Mouse (Mus musculus) gastrocnemius, adult 2 months (tissue): ENCODE data around the gene Sowaha. TPM values are rescaled to one million over a fixed set of nuclear protein-coding genes. Genes with fewer than 3 reads are reported as not detected.

Experiments
- DNase-seq: peaks from one replicate; pipeline ENCODE4 v3.0.0; 2022
- H3K27ac ChIP-seq: fragments of 200-600 bp; 2 replicates; pipeline ENCODE4 v1.8.1; 2022; ENCODE audit warnings: mild to moderate bottlenecking
- H3K4me3 ChIP-seq: fragments of 200-600 bp; 2 replicates; pipeline ENCODE4 v1.8.1; 2022; ENCODE audit warnings: mild to moderate bottlenecking, moderate library complexity
- CTCF ChIP-seq: fragments of 200-600 bp; IDR thresholded peaks from 2 replicates; pipeline ENCODE4 v1.8.1; 2022; ENCODE audit warnings: antibody characterized with exemption, mild to moderate bottlenecking, moderate library complexity
- intact Hi-C: fragments of 180-260 bp; cut with DNase I; formaldehyde crosslinking; loops from one replicate; pipeline ENCODE4 v1.15.1; 2025
- total RNA-seq, 2 experiments: library from RNA; stranded (reverse); gene quantifications; 2 replicates each; pipeline ENCODE4 v1.2.3; 2021

Gene Sowaha
- total RNA-seq, 2 experiments from 2014 or later = 0.06 to 0.15 TPM

GRCm38 (mm10) chr11:53519207-53520121, 39.4 kb upstream of the Sowaha start, which contains the start of gene Sept8:
TSS of gene Sept8 (plus strand) at chr11:53519257.
- peak within 1 kb of the TSS; percentile 80 for H3K4me3 ChIP-seq
- H3K27ac ChIP-seq = peak within 1 kb of the TSS; percentile 90
- TF ChIP-seq CTCF = no peak
- intact Hi-C loops = loop anchor here (5.0 kb wide), 1 partner anchor 52 kb away; no protein-coding TSS in a partner anchor
- peak; percentile 83 for DNase-seq

GRCm38 (mm10) chr11:53518759-53519158, 38.7 kb upstream of the Sowaha start:
- intact Hi-C loops = no loop called here
- peak overlapping the region; percentile 80 for H3K4me3 ChIP-seq
- H3K27ac ChIP-seq = peak overlapping the region; percentile 90
- no peak for DNase-seq
- no peak for TF ChIP-seq CTCF

- TF ChIP-seq CTCF = no peak
- intact Hi-C loops = no loop called here
- Histone ChIP-seq H3K27ac (no peak overlapping the region), H3K4me3 (no peak overlapping the region)
- DNase-seq = no peak
These were observed 36.9 kb upstream of the Sowaha start for GRCm38 (mm10) chr11:53516775-53517627.

- Histone ChIP-seq H3K27ac (0 out of 2 replicates have a peak overlapping the region, but pooled peaks have one; percentile 57), H3K4me3 (no peak overlapping the region)
- intact Hi-C loops = no loop called here
- peak; percentile 30; the same call in 1 of the 2 replicates for TF ChIP-seq CTCF
- DNase-seq = no peak
These were observed 30.3 kb upstream of the Sowaha start for GRCm38 (mm10) chr11:53510351-53510750.

- TF ChIP-seq CTCF = no peak
- H3K4me3 ChIP-seq = no peak overlapping the region
- H3K27ac ChIP-seq = peak overlapping the region; percentile 67
These were observed 28.5 kb upstream of the Sowaha start for GRCm38 (mm10) chr11:53508591-53508990.

GRCm38 (mm10) chr11:53508152-53508551, 28.1 kb upstream of the Sowaha start:
- no peak for TF ChIP-seq CTCF
- Histone ChIP-seq H3K27ac (peak overlapping the region; percentile 67), H3K4me3 (no peak overlapping the region)
- DNase-seq = peak; percentile 77
- intact Hi-C loops = no loop called here

More at GRCm38 (mm10) chr11:53508591-53508990, 28.5 kb upstream of the Sowaha start:
- intact Hi-C loops = no loop called here
- DNase-seq = peak; percentile 57

- Histone ChIP-seq H3K4me3 (no peak overlapping the region), H3K27ac (peak overlapping the region; percentile 67)
- intact Hi-C loops = no loop called here
- no peak for DNase-seq
- TF ChIP-seq CTCF = no peak
These were observed 27.2 kb upstream of the Sowaha start for GRCm38 (mm10) chr11:53507098-53507805.

- TF ChIP-seq CTCF = no peak
- DNase-seq = no peak
- Histone ChIP-seq H3K27ac (peak overlapping the region; percentile 28; the same call in 1 of the 2 replicates), H3K4me3 (no peak overlapping the region)
- intact Hi-C loops = no loop called here
These were observed 25.1 kb upstream of the Sowaha start for GRCm38 (mm10) chr11:53505026-53505663.

- no peak for DNase-seq
- Histone ChIP-seq H3K27ac (no peak overlapping the region), H3K4me3 (no peak overlapping the region)
- intact Hi-C loops = no loop called here
- TF ChIP-seq CTCF = no peak
These were observed 24.3 kb upstream of the Sowaha start for GRCm38 (mm10) chr11:53504376-53504775.

- no peak for DNase-seq
- Histone ChIP-seq H3K4me3 (no peak overlapping the region), H3K27ac (no peak overlapping the region)
- TF ChIP-seq CTCF = no peak
- intact Hi-C loops = no loop called here
These were observed 23.7 kb upstream of the Sowaha start for GRCm38 (mm10) chr11:53503738-53504137.

- no peak overlapping the region for H3K27ac ChIP-seq
- H3K4me3 ChIP-seq = no peak overlapping the region
- intact Hi-C loops = no loop called here
- no peak for DNase-seq
- peak; percentile 13; the same call in 1 of the 2 replicates for TF ChIP-seq CTCF
These were observed 22.1 kb upstream of the Sowaha start for GRCm38 (mm10) chr11:53502039-53502765.
